Mouse (Mus musculus): Measurements from ENCODE around the gene Crybg2. TPM values are rescaled to one million over a fixed set of nuclear protein-coding genes. Genes with fewer than 3 reads are reported as not detected.
A peak's percentile ranks its signal among the peaks of the same experiment; 100 is the strongest.

Crybg2 gene
- polyA plus RNA-seq, 1 experiment, result 5.7 TPM

- no peak for DNase-seq
- TF ChIP-seq POLR2A (IDR thresholded peaks at IDR 0.05; ENCODE audit: control insufficient read depth, extremely low read depth, insufficient read depth, low read length, poor library complexity) (no peak), CTCF (IDR thresholded peaks at IDR 0.05; ENCODE audit: borderline replicate concordance, control insufficient read depth, extremely low read depth, insufficient read depth, low read length, poor library complexity) (no peak)
- Histone ChIP-seq H3K4me3 (ENCODE audit: control insufficient read depth, insufficient read depth, low read length) (no peak overlapping the region), H3K27ac (ENCODE audit: control insufficient read depth, insufficient read depth, low read length) (no peak overlapping the region), H3K27me3 (ENCODE audit: control insufficient read depth, insufficient read depth, low read length) (no peaks in the 10 kb centered on the region), H3K4me1 (replicated peaks; ENCODE audit: control insufficient read depth, insufficient read depth, low read length) (peaks cover 40% of the 10 kb centered on the region), H3K36me3 (ENCODE audit: control insufficient read depth, insufficient read depth, low read length) (no peaks in the 10 kb centered on the region)
- WGBS, result 91% methylated on average over 16 of the region's 16 CpGs
Observed at GRCm38 (mm10) chr4:134090521-134091224, 30.1 kb downstream of the Crybg2 start.

GRCm38 (mm10) chr4:134091225-134091529, 30.6 kb downstream of the Crybg2 start:
- Histone ChIP-seq H3K4me3 (ENCODE audit: control insufficient read depth, insufficient read depth, low read length) (no peak overlapping the region), H3K4me1 (replicated peaks; ENCODE audit: control insufficient read depth, insufficient read depth, low read length) (peaks cover 42% of the 10 kb centered on the region), H3K27me3 (ENCODE audit: control insufficient read depth, insufficient read depth, low read length) (no peaks in the 10 kb centered on the region), H3K36me3 (ENCODE audit: control insufficient read depth, insufficient read depth, low read length) (no peaks in the 10 kb centered on the region), H3K27ac (ENCODE audit: control insufficient read depth, insufficient read depth, low read length) (no peak overlapping the region)
- DNase-seq, result no peak
- 79% methylated on average over 6 of the region's 6 CpGs for WGBS
- TF ChIP-seq CTCF (IDR thresholded peaks at IDR 0.05; ENCODE audit: borderline replicate concordance, control insufficient read depth, extremely low read depth, insufficient read depth, low read length, poor library complexity) (no peak), POLR2A (IDR thresholded peaks at IDR 0.05; ENCODE audit: control insufficient read depth, extremely low read depth, insufficient read depth, low read length, poor library complexity) (no peak)

- peak overlapping the region; percentile 85 for H3K4me3 ChIP-seq (ENCODE audit: control insufficient read depth, insufficient read depth, low read length)
- H3K36me3 ChIP-seq (ENCODE audit: control insufficient read depth, insufficient read depth, low read length), result no peaks in the 10 kb centered on the region
- H3K27me3 ChIP-seq (ENCODE audit: control insufficient read depth, insufficient read depth, low read length), result no peaks in the 10 kb centered on the region
- 65% methylated on average over 6 of the region's 6 CpGs for WGBS
- peaks cover 51% of the 10 kb centered on the region for H3K4me1 ChIP-seq (replicated peaks; ENCODE audit: control insufficient read depth, insufficient read depth, low read length)
- DNase-seq, result peak; percentile 84
- H3K27ac ChIP-seq (ENCODE audit: control insufficient read depth, insufficient read depth, low read length), result peak overlapping the region; percentile 83
- peak; percentile 93; the same call in 1 of the 2 replicates for TF ChIP-seq CTCF (IDR thresholded peaks at IDR 0.05; ENCODE audit: borderline replicate concordance, control insufficient read depth, extremely low read depth, insufficient read depth, low read length, poor library complexity)
- no peak for TF ChIP-seq POLR2A (IDR thresholded peaks at IDR 0.05; ENCODE audit: control insufficient read depth, extremely low read depth, insufficient read depth, low read length, poor library complexity)
Observed at GRCm38 (mm10) chr4:134092382-134093288, 32.0 kb downstream of the Crybg2 start.

- TF ChIP-seq CTCF (IDR thresholded peaks at IDR 0.05; ENCODE audit: borderline replicate concordance, control insufficient read depth, extremely low read depth, insufficient read depth, low read length, poor library complexity) (no peak), POLR2A (IDR thresholded peaks at IDR 0.05; ENCODE audit: control insufficient read depth, extremely low read depth, insufficient read depth, low read length, poor library complexity) (no peak)
- Histone ChIP-seq H3K27ac (ENCODE audit: control insufficient read depth, insufficient read depth, low read length) (peak overlapping the region; percentile 83), H3K27me3 (ENCODE audit: control insufficient read depth, insufficient read depth, low read length) (no peaks in the 10 kb centered on the region), H3K4me3 (ENCODE audit: control insufficient read depth, insufficient read depth, low read length) (peak overlapping the region; percentile 85), H3K36me3 (ENCODE audit: control insufficient read depth, insufficient read depth, low read length) (no peaks in the 10 kb centered on the region), H3K4me1 (replicated peaks; ENCODE audit: control insufficient read depth, insufficient read depth, low read length) (peaks cover 66% of the 10 kb centered on the region)
- DNase-seq, result no peak
- 74% methylated on average over 7 of the region's 7 CpGs for WGBS
Observed at GRCm38 (mm10) chr4:134094004-134094564, 33.5 kb downstream of the Crybg2 start.

- TF ChIP-seq CTCF (IDR thresholded peaks at IDR 0.05; ENCODE audit: borderline replicate concordance, control insufficient read depth, extremely low read depth, insufficient read depth, low read length, poor library complexity) (no peak), POLR2A (IDR thresholded peaks at IDR 0.05; ENCODE audit: control insufficient read depth, extremely low read depth, insufficient read depth, low read length, poor library complexity) (0 out of 2 replicates have a peak, but pooled peaks have one; percentile 51)
- 3% methylated on average over 3 of the region's 3 CpGs for WGBS
- Histone ChIP-seq H3K36me3 (ENCODE audit: control insufficient read depth, insufficient read depth, low read length) (no peaks in the 10 kb centered on the region), H3K4me3 (ENCODE audit: control insufficient read depth, insufficient read depth, low read length) (peak within 1 kb of the TSS; percentile 85), H3K27ac (ENCODE audit: control insufficient read depth, insufficient read depth, low read length) (peak within 1 kb of the TSS; percentile 83), H3K4me1 (replicated peaks; ENCODE audit: control insufficient read depth, insufficient read depth, low read length) (peaks cover 68% of the 10 kb centered on the region), H3K27me3 (ENCODE audit: control insufficient read depth, insufficient read depth, low read length) (no peaks in the 10 kb centered on the region)
- peak; percentile 87 for DNase-seq
Observed at GRCm38 (mm10) chr4:134094923-134095547, 34.4 kb downstream of the Crybg2 start, which contains the start of gene Cd52. Cd52 (minus strand) TSS chr4:134095082.

- Histone ChIP-seq H3K27me3 (ENCODE audit: control insufficient read depth, insufficient read depth, low read length) (no peaks in the 10 kb centered on the region), H3K4me1 (replicated peaks; ENCODE audit: control insufficient read depth, insufficient read depth, low read length) (peaks cover 69% of the 10 kb centered on the region), H3K27ac (ENCODE audit: control insufficient read depth, insufficient read depth, low read length) (no peak overlapping the region), H3K4me3 (ENCODE audit: control insufficient read depth, insufficient read depth, low read length) (no peak overlapping the region), H3K36me3 (ENCODE audit: control insufficient read depth, insufficient read depth, low read length) (no peaks in the 10 kb centered on the region)
- TF ChIP-seq CTCF (IDR thresholded peaks at IDR 0.05; ENCODE audit: borderline replicate concordance, control insufficient read depth, extremely low read depth, insufficient read depth, low read length, poor library complexity) (no peak), POLR2A (IDR thresholded peaks at IDR 0.05; ENCODE audit: control insufficient read depth, extremely low read depth, insufficient read depth, low read length, poor library complexity) (no peak)
- whole genome bisulfite sequencing, result 86% methylated on average over 3 of the region's 3 CpGs
- DNase-seq, result no peak
Observed at GRCm38 (mm10) chr4:134096120-134096519, 35.5 kb downstream of the Crybg2 start.
